Mouse (Mus musculus): ENCODE results near the gene Krtap19-4. TPM values are rescaled to one million over a fixed set of nuclear protein-coding genes. Genes with fewer than 3 reads are reported as not detected.
A peak's percentile ranks its signal among the peaks of the same experiment; 100 is the strongest.

The Krtap19-4 gene
- polyA plus RNA-seq, 1 experiment = not detected

DNA sequence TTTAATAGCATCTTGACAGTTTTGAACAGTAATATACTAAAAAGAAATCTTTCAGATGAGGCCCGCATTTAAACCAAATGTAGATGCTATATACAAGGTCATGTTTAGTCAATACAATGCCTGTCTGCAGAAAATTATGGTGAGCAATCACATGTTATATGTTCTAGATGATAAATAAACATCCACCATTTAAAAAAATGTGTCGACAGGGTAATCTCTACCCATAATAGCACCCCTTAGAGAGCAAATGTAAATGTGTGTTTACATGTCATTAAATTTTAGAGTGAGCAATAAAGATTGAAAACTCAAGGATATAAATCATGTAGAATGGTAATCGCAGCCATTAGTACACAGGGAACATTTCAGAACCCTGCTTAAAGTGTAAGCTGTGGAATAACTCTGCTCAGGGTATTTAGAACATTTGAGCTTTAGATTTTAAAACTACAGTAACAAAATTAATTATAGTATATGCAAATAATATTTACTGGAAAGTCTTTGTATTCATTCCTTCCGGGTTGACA, 19.9 kb downstream of the Krtap19-4 start:
- 75% methylated on average over 4 of the region's 4 CpGs for WGBS
- Histone ChIP-seq H3K36me3 (ENCODE audit: control insufficient read depth, insufficient read depth, low read length) (no peaks in the 10 kb centered on the region), H3K4me1 (ENCODE audit: control insufficient read depth, insufficient read depth, insufficient read length, low read length) (no peaks in the 10 kb centered on the region), H3K27me3 (ENCODE audit: control insufficient read depth, insufficient read depth, low read length) (no peaks in the 10 kb centered on the region), H3K4me3 (ENCODE audit: low read depth, low read length) (no peak overlapping the region), H3K27ac (ENCODE audit: insufficient read depth, low read depth, low read length) (no peak overlapping the region)
- TF ChIP-seq CTCF (IDR thresholded peaks at IDR 0.05; ENCODE audit: extremely low read depth, insufficient read length, insufficient replicate concordance, low read depth, low read length) = no peak
- TF ChIP-seq POLR2A (IDR thresholded peaks at IDR 0.05; ENCODE audit: low read depth, low read length) = no peak

DNA sequence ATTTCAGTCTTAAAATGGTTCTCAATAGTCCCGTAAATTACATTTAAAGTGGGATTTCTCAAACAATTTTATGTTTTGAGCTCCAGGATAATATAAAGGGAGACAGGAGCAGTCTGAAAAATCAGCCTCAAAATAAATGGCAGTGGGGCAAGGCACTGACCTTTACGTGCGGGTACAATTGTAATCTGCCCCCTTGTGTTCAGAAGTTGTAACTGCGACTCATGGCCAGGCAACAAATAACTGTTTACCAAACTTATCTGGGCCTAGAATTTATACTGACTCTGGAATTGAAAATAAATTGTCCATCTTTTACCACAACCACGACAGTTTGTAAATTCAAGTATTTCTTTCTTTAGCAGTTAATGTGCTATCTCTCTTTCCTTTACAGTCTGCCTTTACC, 33.4 kb downstream of the Krtap19-4 start:
- H3K4me1 ChIP-seq (ENCODE audit: control insufficient read depth, insufficient read depth, insufficient read length, low read length) = no peaks in the 10 kb centered on the region
- 12% methylated on average over 5 of the region's 5 CpGs for whole genome bisulfite sequencing

DNA sequence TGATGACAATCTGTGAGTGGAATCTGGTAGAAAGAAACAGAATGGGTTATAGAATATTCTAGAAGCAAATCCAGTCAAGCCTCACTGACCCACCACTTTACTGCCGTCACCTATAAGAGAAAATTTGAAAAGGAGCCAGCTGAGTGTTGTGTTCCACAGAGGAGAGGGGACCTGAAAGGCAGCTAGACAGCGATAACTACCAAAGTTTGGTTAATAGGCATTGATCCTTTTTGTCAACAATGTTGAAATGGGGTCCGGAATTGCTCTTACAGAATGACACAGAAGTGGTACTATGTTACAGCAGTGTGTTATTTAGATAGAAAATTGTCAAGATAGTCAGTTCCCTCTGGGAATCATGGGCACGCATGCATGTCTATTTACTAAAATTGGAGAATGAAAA, 36.3 kb downstream of the Krtap19-4 start:
- Histone ChIP-seq H3K27me3 (ENCODE audit: control insufficient read depth, insufficient read depth, low read length) (no peaks in the 10 kb centered on the region), H3K4me3 (ENCODE audit: low read depth, low read length) (no peak overlapping the region), H3K36me3 (ENCODE audit: control insufficient read depth, insufficient read depth, low read length) (no peaks in the 10 kb centered on the region), H3K4me1 (ENCODE audit: control insufficient read depth, insufficient read depth, insufficient read length, low read length) (no peaks in the 10 kb centered on the region), H3K27ac (ENCODE audit: insufficient read depth, low read depth, low read length) (no peak overlapping the region)
- TF ChIP-seq POLR2A (IDR thresholded peaks at IDR 0.05; ENCODE audit: low read depth, low read length) = no peak
- TF ChIP-seq CTCF (IDR thresholded peaks at IDR 0.05; ENCODE audit: extremely low read depth, insufficient read length, insufficient replicate concordance, low read depth, low read length) = no peak
- WGBS = 72% methylated on average over 4 of the region's 4 CpGs

More for the DNA sequence above, 33.4 kb downstream of the Krtap19-4 start:
- Histone ChIP-seq H3K36me3 (ENCODE audit: control insufficient read depth, insufficient read depth, low read length) (no peaks in the 10 kb centered on the region), H3K27ac (ENCODE audit: insufficient read depth, low read depth, low read length) (no peak overlapping the region), H3K27me3 (ENCODE audit: control insufficient read depth, insufficient read depth, low read length) (no peaks in the 10 kb centered on the region), H3K4me3 (ENCODE audit: low read depth, low read length) (no peak overlapping the region)
- TF ChIP-seq CTCF (IDR thresholded peaks at IDR 0.05; ENCODE audit: extremely low read depth, insufficient read length, insufficient replicate concordance, low read depth, low read length) (peak; percentile 36; the same call in 1 of the 2 replicates), POLR2A (IDR thresholded peaks at IDR 0.05; ENCODE audit: low read depth, low read length) (no peak)

DNA sequence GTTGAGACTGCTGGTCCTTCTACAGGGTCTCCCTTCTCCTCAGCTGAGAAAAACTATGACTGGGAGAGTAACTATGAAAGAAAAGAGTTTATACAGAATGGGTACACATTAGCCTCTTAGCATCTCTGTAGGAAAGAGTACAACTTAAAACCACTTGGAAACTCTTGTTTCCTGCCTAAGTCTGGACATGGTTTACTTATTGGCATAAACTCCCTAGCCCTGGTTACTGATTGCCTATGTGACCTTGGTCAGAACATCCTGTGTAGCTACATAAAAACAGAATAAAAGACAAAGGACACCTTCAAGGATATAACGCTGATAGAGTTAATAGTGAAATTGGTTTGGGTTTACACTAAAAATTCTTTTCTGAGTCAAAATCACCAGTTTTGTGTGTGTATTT, 37.5 kb downstream of the Krtap19-4 start:
- no peaks in the 10 kb centered on the region for H3K36me3 ChIP-seq (ENCODE audit: control insufficient read depth, insufficient read depth, low read length)
- WGBS = 82% methylated on average over 1 of the region's 1 CpGs
- H3K27ac ChIP-seq (ENCODE audit: insufficient read depth, low read depth, low read length) = no peak overlapping the region
- no peak overlapping the region for H3K4me3 ChIP-seq (ENCODE audit: low read depth, low read length)
- H3K27me3 ChIP-seq (ENCODE audit: control insufficient read depth, insufficient read depth, low read length) = no peaks in the 10 kb centered on the region
- TF ChIP-seq CTCF (IDR thresholded peaks at IDR 0.05; ENCODE audit: extremely low read depth, insufficient read length, insufficient replicate concordance, low read depth, low read length) = no peak
- no peak for TF ChIP-seq POLR2A (IDR thresholded peaks at IDR 0.05; ENCODE audit: low read depth, low read length)
- H3K4me1 ChIP-seq (ENCODE audit: control insufficient read depth, insufficient read depth, insufficient read length, low read length) = no peaks in the 10 kb centered on the region

Other genes starting within 250 kb of the Krtap19-4 start
- gene Krtap26-1, start 237.3 kb downstream of the Krtap19-4 start, polyA plus RNA-seq (2012; rRNA removed) = not detected in 2 replicates
- gene Krtap27-1, start 213.4 kb downstream of the Krtap19-4 start, polyA plus RNA-seq (2012; rRNA removed) = not detected in 2 replicates
- gene 2310061N02Rik, start 177.1 kb downstream of the Krtap19-4 start, polyA plus RNA-seq (2012; rRNA removed) = not detected in 2 replicates
- not detected in 2 replicates for gene Krtap13-1, start 156.2 kb downstream of the Krtap19-4 start, polyA plus RNA-seq (2012; rRNA removed)
- gene Krtap13, start 133.5 kb downstream of the Krtap19-4 start, polyA plus RNA-seq (2012; rRNA removed) = not detected in 2 replicates
- not detected in 2 replicates for gene 2310034C09Rik, start 126.2 kb downstream of the Krtap19-4 start, polyA plus RNA-seq (2012; rRNA removed)
- gene 2310057N15Rik, start 110.9 kb downstream of the Krtap19-4 start, polyA plus RNA-seq (2012; rRNA removed) = not detected in 2 replicates
- gene Gm5965, start 107.2 kb downstream of the Krtap19-4 start, polyA plus RNA-seq (2012; rRNA removed) = not detected in 2 replicates
- gene Gm20741, start 72.9 kb downstream of the Krtap19-4 start, polyA plus RNA-seq (2012; rRNA removed) = not detected in 2 replicates
- not detected in 2 replicates for gene Krtap15, start 64.9 kb downstream of the Krtap19-4 start, polyA plus RNA-seq (2012; rRNA removed)
- gene Krtap14, start 58.9 kb downstream of the Krtap19-4 start, polyA plus RNA-seq (2012; rRNA removed) = not detected in 2 replicates
- not detected in 2 replicates for gene Krtap19-1, start 15.7 kb downstream of the Krtap19-4 start, polyA plus RNA-seq (2012; rRNA removed)
- gene Krtap19-2, start 10.8 kb downstream of the Krtap19-4 start, polyA plus RNA-seq (2012; rRNA removed) = not detected in 2 replicates
- not detected in 2 replicates for gene Krtap19-3, start 7.1 kb downstream of the Krtap19-4 start, polyA plus RNA-seq (2012; rRNA removed)
- gene Krtap19-5, start 11.4 kb upstream of the Krtap19-4 start, polyA plus RNA-seq (2012; rRNA removed) = not detected in 2 replicates
- not detected in 2 replicates for gene Krtap19-9b, start 47.2 kb upstream of the Krtap19-4 start, polyA plus RNA-seq (2012; rRNA removed)
- gene Krtap16-3, start 77.8 kb upstream of the Krtap19-4 start, polyA plus RNA-seq (2012; rRNA removed) = not detected in 2 replicates
- not detected in 2 replicates for gene Krtap22-2, start 125.7 kb upstream of the Krtap19-4 start, polyA plus RNA-seq (2012; rRNA removed)
- not detected in 2 replicates for gene Gm10229, start 130.2 kb upstream of the Krtap19-4 start, polyA plus RNA-seq (2012; rRNA removed)
- not detected in 2 replicates for gene Krtap6-1, start 146.6 kb upstream of the Krtap19-4 start, polyA plus RNA-seq (2012; rRNA removed)
- not detected in 2 replicates for gene Gm10228, start 156.4 kb upstream of the Krtap19-4 start, polyA plus RNA-seq (2012; rRNA removed)
- not detected in 2 replicates for gene Krtap6-5, start 162.8 kb upstream of the Krtap19-4 start, polyA plus RNA-seq (2012; rRNA removed)
- not detected in 2 replicates for gene 1110025L11Rik, start 178.9 kb upstream of the Krtap19-4 start, polyA plus RNA-seq (2012; rRNA removed)
- not detected in 2 replicates for gene Krtap6-3, start 198.9 kb upstream of the Krtap19-4 start, polyA plus RNA-seq (2012; rRNA removed)

All from small intestine, adult 2 months (tissue).